Mouse (Mus musculus) right cerebral cortex, postnatal 10 days (tissue): ENCODE measurements around the gene Sorcs2.

Experiments
- DNase-seq, 2 experiments: peaks; one replicate each; pipeline ENCODE4 v3.0.0; 2021; ENCODE audit warnings: low spot score in 2 of 2

Gene Sorcs2

GRCm38 (mm10) chr5:36397837-36398282 is at the start of gene Sorcs2:
Sorcs2 (minus strand) TSS chr5:36398139.
- peak; percentile 88 to 91 for DNase-seq

DNA sequence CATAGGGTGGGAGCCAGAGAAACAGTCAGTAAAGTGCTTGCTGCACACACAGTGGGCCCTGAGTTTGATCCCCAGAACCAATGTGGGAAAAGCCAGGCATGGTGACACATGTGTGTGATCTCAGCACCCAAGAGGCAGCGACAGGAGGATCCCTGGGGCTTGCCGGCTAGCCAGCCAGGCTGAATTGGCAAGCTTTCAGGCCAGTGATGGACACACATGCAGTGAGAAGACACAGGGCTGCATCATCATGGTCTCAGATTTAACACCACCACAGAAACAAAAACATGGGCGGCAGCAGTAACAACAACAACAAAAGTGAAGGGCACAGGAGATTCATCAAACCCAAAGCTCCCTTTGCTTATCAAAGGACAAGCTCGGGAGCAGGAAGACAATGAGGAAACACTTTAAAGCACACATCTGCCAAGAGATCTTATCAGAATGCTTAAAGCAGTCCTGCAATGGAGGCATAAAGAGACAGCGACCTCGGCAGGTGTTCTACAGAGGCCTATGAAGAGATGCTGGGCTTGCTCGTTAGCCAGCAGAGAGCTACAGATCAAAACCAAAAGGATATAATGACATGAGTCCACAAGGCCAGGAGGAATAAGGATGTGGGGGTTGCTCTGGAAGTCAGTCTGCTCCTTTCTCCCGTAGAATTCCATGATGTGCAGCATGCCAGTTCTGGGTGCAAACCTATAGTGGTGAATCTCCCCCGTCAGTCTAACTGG is 48.4 kb upstream of the Sorcs2 start:
- DNase-seq, result no peak

GRCm38 (mm10) chr5:36445028-36445427 is 47.1 kb upstream of the Sorcs2 start:
- no peak for DNase-seq

GRCm38 (mm10) chr5:36444611-36445010 is 46.7 kb upstream of the Sorcs2 start:
- DNase-seq, result no peak

- no peak for DNase-seq
These were observed 42.8 kb upstream of the Sorcs2 start for GRCm38 (mm10) chr5:36440741-36441140.

DNA sequence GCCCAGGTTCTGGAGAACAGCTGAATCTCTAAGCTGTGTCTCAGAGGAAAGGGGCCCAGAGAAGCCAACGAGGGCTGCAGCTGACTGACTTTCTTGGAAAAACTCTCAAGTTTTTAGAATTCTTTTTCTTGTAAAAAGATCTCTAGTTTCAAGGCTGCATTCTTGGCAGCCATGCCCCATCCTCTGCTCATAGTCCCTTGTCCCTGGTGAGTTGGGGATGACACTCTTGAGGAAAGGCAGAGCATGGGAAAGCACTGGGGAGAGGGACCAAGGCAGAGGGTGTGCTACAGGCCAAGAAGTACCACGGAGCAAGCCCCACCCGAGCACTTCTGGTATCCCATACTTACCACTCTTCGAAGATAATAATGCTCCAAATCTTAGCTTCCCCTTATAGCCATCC is 38.9 kb upstream of the Sorcs2 start:
- DNase-seq, result no peak

GRCm38 (mm10) chr5:36434398-36434967 is 36.5 kb upstream of the Sorcs2 start:
- no peak for DNase-seq

DNA sequence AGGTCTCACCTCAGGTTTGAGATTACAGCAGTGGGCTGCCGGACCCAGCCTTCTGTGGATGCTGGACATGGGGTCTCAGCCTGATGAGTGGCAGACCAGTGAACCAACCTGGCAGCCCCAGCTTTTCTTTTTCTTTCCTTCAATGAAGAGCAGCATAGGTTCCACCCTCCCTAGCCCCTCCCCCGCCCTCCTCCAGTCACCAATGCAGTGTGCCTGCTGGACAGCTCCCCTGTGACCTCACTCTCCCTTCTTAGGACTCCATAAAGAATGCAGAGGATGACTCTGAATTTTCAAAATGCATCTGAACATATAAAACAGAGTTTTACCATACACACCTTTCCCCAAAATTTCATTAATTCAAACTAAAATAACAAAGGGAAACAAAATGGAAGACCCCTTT is 33.8 kb upstream of the Sorcs2 start:
- no peak for DNase-seq

- DNase-seq, result no peak
These were observed 31.6 kb upstream of the Sorcs2 start for GRCm38 (mm10) chr5:36429551-36429950.

DNA sequence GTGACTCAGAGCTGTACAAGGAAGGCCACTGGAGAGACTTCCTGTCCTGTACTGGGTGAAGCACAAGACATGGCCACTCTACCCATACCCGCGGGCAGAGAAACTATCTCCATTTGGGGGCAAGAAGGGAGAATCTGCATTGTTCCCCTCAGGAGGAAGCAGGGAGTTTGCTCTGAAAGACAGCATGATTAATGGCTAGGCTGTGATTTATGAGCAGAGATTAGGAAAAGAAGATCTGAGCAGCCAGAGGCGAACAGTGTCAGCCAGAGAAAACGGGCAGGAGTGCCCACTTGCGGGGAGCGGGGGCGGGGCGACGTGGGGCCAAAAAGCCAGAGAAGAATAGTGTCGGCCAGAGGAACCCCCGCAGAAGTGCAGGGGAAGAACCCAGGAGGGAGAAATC is 29.9 kb upstream of the Sorcs2 start:
- no peak for DNase-seq

GRCm38 (mm10) chr5:36426404-36426803 is 28.5 kb upstream of the Sorcs2 start:
- DNase-seq, result peak; percentile 60 to 68

DNA sequence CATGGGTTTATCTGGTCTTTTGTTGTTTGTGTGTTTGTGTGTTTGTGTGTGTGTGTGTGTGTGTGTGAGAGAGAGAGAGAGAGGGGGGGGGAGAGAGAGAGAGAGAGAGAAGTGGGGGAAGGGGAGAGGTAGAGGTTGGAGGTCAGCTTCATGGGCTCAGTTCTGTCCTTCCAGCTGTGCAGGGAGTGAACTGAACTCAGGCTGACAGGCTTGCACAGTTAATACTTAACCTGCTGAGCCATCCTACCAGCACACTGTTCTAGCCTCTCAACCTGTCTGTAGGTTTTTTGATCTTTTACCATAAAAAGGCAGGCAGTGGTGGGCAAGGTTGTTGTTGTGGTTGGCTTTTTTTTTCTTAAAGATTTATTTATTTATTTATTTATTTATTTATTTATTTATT is 26.7 kb upstream of the Sorcs2 start:
- DNase-seq, result no peak

- DNase-seq, result no peak
These were observed 24.8 kb upstream of the Sorcs2 start for GRCm38 (mm10) chr5:36422689-36423088.

DNA sequence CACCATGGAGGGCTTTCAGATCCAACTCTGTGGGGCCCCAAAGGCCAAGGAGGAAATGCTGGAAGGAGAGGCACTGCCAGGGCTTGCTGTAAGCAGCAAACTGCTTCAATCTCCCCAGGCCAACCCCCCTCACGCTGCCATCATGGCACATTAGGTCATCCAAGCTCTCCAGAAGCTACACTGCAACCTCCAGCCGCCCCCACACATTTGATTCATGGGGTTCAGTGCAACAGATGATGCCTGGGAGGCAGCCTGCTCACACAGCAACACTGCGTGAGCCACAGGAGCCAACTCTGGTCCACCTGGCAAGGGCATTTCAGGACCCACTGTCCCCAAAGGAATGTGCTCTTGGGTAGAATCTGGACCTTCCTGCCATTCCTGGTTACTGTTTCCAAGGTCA is 21.9 kb upstream of the Sorcs2 start:
- no peak for DNase-seq

DNA sequence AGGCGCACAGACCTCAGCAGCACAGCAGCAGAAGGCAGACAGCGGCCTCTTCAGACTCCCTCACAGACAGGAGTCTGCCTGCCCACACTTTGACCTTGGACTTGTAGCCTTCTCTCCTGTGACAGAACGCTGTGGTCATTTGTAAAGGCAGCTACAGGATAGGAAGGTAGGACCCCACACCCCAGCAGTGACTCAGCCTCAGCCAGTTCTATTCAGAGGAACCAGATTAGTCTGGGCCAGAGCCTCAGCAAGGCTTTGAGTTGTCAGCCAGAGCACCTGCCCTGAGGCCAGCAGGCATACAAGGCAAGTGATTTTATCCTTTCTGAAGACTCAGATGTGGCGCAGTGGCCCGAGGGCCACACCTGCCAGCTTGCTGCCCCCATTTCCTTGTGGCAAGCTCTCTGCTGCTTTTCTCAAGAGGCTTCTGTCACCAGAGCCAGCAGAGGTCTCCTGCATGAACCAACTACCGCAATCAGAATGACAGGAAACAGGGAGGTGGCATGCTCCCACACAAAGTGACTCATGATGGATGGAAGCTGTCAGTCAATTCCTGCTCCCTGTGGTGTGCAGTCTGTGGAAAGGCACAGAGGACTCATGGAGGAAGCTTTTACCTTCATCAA is 16.9 kb upstream of the Sorcs2 start:
- no peak for DNase-seq

DNA sequence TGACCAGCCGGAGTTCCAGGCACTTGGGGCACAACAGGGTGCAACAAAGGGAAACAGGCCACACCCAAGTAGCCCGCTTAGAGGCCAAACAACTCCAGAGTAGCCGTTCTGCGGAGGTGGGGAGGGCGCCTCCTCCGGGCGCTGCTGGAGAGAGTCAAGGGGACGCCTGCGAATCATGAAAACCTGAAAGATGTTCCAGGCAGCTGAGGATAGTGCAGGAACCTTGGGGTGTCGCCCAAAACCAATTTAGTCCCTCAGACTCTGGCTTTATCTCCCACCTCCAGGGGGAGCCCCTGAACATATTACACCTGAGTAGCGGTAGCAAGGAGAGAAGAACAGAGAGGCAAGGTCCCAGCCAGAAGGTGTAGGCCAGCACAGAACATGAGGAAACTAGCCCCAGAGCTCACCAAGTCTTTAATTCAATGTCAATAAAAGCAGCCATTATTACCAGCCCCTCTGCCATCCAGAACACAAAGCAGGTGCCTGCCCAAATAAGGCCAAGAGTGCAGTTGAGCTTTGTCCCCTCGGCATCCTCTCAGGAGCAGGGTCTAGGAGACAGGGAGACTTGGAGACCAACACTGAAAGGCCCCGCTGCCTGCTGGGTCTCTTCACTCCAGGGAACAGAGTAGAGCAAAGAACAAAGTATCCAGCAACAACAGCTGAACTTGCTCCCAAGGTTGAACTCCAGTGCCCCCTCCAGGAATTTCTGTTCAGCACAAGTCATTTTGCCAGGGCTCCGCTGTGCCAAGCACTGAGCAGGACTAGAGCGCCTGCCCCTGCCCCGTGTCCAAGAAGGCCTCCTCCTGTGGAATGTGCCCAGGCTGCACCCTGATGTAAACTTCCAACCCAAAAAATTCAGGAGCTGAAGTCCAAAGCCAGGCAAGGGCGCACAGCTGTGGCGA is 775 bp upstream of the Sorcs2 start:
- DNase-seq, result peak; percentile 56 to 69

DNA sequence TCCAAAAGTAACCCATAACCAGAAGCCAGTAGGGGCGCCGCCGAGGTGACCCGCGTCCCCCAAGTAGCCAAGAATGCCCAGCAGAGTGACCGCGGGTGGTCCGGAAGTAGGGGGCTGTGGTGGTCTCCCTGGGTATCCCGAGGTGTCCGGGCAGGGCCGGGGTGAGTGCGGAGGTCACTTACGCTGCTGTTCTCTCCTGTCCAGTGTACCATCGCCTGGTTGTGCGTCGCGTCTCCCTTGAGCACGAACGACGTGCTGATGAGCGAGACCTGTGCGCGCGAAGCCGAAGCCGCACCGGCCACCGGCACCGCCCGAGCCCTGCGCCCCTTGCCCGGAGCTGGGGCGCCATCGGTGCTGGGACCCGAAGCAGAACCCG is 567 bp downstream of the Sorcs2 start:
- peak; percentile 51 to 54 for DNase-seq

DNA sequence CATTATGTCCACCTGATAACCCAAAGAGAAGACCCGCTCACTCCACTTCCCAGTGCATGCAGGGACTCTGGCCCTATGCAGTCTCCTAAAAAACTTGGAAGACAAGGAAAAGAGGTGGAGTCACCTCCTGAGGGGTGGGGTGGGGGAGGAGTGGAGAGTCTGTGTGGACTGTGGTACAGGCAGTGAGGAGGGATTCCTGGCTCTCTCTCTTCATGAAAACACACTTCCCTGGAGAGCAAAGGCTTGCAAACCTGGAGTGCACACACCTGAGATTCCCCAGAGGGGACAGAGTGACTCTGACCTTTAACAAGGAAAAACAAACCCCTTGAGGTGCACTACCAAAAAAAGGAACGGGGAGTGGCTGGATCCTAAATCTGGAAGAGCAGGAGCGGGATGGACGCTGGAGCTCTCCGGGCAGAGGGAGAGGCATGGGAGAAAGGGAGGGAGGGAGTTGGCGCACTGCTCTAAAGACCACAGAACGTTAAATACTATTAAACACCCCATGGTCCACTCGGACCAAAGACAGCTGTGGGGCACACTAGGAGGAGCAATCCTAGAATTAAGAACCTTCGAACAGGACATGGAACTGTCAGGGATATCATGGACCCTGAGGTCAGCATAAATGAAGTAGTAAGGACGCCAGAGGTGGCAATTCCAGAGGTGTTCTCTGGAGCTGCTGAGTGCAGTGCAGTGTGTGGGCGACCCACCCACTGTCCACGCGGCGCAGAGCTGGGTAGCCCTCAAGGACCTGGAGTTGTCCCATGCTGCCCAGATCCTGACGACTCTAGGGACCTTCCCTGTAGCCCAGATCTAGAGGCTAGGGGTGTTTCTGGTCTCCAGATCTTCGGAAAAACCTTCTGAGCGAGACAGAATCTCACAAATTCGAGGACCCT is 1.2 kb downstream of the Sorcs2 start:
- DNase-seq, result peak in 1 of 2 experiments; percentile 44

DNA sequence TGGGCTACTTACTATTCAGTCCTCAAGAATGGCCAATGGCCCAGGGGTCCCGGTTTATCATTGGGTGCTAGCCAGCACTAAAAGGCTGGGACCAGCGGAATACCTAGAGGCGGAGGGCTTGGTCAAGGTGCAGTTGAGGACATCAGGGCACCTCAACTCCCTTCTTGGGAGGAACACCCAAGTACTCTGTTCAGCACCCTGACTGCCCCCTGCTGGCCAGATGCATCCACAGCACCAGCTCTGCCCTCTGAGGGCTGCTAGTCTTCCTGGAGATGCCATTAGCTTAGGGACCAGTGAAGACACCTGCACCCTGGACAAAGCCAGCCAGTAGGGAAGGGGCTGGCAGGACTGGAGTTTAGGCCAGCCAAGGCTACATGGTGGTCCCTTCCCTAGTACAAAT is 1.9 kb downstream of the Sorcs2 start:
- DNase-seq, result peak; percentile 87 to 90

GRCm38 (mm10) chr5:36394840-36395515 is 3.0 kb downstream of the Sorcs2 start:
- DNase-seq, result peak; percentile 64 to 71

DNA sequence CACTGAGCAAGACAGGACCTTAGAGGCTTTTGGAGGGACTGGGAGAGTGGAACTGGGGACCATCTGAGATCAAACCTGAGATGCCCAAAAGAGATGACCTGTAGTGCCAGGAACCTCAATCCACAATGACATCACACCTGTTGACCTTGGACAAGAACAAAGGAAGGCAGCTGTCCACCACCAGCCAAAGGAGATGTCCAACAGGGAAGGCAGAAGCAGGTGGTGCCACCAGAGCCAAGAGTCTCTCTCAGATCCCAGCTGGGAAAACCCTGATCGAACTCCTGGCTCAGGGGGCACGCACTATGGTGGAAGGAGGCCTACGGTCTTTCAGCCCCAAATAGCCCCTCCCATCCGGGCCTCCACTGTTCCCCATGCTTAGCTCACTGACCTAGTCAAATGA is 6.2 kb downstream of the Sorcs2 start:
- DNase-seq, result no peak
